Mouse (Mus musculus): Measurements from ENCODE around the gene Cpt1a.

- no peak for TF ChIP-seq CTCF (IDR thresholded peaks at IDR 0.05; ENCODE audit: low read depth)
- TF ChIP-seq EP300 (IDR thresholded peaks at IDR 0.05; ENCODE audit: low read depth) = no peak
These were observed 18.9 kb downstream of the Cpt1a start for GRCm38 (mm10) chr19:3341021-3341420.
